Mouse (Mus musculus) CD4-positive naive resting alpha-beta T cell, adult 57 days (primary cell): Measurements from ENCODE around the gene Dnah1. TPM values are rescaled to one million over a fixed set of nuclear protein-coding genes. Genes with fewer than 3 reads are reported as not detected.

Experiments used
- total RNA-seq: library from RNA; stranded (reverse); gene quantifications from one replicate; pipeline ENCODE4 v1.2.4, GENCODE M21; 2023

The Dnah1 gene
- total RNA-seq = not detected

DNA sequence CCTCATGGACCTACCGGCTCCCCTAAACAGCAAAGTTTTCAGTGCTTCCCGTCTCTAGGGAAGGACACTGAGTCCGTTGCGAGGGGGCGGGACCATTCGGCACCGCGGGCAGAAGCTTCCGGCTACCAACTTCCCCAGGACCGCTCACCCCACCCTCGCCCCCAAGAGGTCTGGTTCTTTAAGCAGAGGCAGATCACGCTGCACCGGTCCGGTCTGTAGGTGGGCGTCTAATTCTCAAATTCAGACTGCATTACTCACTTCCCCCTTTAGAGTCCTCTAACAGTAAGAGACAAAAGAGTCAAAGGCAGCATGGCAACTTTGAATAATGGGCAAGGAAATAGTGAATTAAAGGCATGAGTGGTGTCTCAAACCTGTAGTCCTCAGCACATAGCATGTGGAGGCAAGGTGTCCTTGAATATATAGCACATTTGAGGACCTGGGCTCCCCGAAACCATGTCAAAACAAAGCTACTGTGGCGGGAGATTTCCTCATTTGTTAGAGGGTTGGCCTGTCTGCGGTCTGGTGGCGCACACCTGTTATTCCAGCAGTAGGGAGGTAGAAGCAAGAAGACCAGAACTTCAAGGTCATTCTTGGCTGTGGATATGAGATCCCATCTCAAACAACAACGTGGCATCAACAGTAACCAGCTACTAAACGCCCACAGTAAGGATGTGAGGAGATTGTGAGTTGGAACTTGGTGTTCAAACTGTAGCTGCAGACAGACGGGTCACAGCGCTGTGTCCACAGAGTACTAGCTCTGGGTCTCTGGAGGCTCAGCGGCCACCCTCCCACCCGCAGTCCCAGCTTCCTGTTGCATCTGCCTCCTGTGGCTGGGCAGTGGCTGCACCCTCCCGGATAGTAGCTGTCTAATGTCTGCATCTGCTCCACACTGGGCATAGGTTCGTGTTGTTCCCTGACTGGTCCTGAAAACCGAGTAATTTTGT lies at the start of gene Dnah1:
Gene Dnah1 (minus strand): TSS at position 48 of the 944 bp plus-strand sequence.

DNA sequence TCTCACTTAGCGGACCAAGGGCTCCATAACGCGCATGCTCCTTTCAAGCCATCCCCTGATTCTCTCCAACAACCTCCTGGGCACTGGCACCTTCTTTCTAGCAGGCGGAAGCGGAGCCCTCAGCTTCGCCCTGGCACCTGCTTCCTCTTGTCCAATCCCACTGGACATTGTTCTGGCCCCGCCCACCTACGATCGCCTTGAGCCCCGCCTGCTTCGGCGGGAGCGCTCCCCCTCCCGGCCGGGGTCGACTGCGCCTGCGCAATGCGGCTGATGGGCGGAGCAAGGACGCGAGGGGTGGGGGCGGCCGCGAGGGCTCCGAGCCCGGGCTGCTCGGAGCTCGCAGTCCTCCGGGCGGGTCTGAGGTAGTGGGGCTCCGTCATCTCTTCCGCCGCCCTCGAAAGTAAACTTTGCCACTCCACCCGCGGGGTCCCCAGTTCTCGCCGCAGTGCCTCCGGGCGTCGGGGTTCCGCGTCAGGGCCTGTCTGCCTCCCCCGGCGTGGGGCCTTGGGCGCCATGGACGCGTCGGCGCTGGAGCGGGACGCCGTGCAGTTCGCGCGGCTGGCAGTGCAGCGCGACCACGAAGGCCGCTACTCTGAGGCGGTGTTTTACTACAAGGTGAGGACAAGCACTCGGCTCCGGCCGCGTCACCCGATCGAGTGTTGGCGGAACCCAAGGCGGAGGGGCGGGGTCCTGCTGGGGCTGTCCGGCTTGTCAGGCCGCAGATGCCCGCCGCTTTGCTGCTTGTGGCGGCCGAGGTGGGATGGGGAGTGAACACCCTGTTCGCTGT lies 12.9 kb upstream of the Dnah1 start, which contains the start of gene Capn7:
Gene Capn7 (plus strand): TSS at position 270 of the 787 bp plus-strand sequence.

DNA sequence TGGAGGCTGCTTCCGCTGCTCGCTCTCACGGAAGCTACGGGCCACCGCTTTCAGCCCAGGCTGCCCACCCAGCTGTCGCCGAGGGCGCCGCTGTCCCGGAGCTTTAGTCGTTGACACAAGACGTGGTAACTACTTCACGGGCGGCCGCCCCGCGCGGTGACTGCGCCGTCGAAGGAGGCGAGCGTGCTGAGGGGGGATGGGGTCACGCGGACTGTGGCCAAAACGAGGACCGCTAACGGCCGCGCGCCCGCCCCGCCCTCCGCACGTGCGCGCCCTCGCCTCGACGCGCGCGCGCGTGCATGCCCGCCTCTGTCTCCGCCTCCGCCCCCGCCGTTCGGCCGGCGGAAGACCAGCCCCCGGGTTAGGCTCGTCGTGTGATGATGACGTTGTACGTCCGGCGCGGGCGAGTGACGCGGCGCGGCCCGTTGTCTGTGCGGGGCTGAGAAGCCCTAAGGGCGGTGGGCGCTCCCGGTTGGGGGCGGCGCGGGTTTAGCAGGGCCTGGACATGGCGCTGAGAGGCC lies 72.6 kb downstream of the Dnah1 start, which contains the start of the genes Phf7 and Bap1:
Gene Phf7 (minus strand): TSS at position 234 of the 521 bp plus-strand sequence.
Gene Bap1 (plus strand): TSS at position 367 of the 521 bp plus-strand sequence.

DNA sequence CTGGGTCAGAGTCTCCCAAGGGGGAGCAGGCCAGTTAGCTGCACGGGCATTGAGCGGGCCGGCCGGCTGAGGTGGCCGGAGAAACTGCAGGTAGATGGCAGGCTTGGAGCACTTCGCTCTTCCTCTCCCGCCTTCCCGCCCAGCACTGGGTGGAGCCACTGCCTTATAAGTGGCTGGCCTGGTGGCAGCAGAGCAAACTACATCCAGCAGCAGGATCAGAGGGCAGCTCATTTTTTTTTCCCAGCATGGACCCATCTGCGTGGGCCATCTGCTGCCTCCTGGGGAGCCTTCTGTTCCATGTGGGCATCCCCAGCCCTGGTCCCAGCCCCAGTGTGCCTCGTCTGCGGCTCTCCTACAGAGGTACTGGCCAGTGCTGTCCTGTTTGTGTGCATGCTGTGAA lies 106.0 kb downstream of the Dnah1 start, which contains the start of gene Sema3g:
Gene Sema3g (plus strand): TSS at position 195 of the 400 bp plus-strand sequence.

DNA sequence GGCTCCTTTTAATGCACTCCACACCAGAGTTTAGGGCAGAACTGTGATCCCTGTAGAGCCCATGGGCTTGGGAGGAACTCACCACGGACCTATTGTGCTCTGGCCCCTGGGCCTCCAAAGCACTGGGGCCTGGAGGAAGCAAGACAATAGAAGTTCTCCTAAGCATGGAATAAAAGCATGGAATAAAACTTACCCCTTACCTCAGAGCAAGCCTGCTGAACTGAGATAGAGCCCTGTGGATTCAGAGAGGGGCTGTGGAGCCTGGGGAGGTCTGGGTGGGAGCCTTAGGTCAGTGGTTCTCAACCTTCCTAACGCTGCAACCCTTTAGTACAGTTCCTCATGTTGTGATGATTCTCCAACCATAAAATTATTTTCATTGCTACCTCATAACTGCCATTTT lies 106.8 kb downstream of the Dnah1 start, which contains the start of gene Nisch:
Gene Nisch (minus strand): TSS at position 101 of the 400 bp plus-strand sequence.

Other genes with a start within 250 kb of the Dnah1 start
- 48.2 TPM for gene Smim4, start 194.9 kb downstream of the Dnah1 start, total RNA-seq
- gene Nt5dc2, start 192.8 kb downstream of the Dnah1 start, total RNA-seq = 0.41 TPM
- 1.6 TPM for gene Stab1, start 155.3 kb downstream of the Dnah1 start, total RNA-seq
- gene Tnnc1, start 115.6 kb downstream of the Dnah1 start, total RNA-seq = not detected
- 439 TPM for gene Nisch, start 107.0 kb downstream of the Dnah1 start, total RNA-seq
- not detected for gene Sema3g, start 106.0 kb downstream of the Dnah1 start, total RNA-seq
- 7.5 TPM for gene Phf7, start 72.6 kb downstream of the Dnah1 start, total RNA-seq
- gene Bap1, start 72.4 kb downstream of the Dnah1 start, total RNA-seq = 113 TPM
- gene Capn7, start 12.7 kb upstream of the Dnah1 start, total RNA-seq = 49.2 TPM
- gene Sh3bp5, start 112.2 kb upstream of the Dnah1 start, total RNA-seq = 79.2 TPM
- gene Eaf1, start 170.5 kb upstream of the Dnah1 start, total RNA-seq = 34.5 TPM
- 49.0 TPM for gene Mettl6, start 171.1 kb upstream of the Dnah1 start, total RNA-seq